Mouse (Mus musculus) CD4-positive, CD25-positive, alpha-beta regulatory T cell, adult 2 months (primary cell): Measurements from ENCODE around the gene Tex50.
"Not testable (repeated sequence)": the region's sequence is repeated elsewhere in the genome, so short reads cannot be mapped to it uniquely, and the experiment has no call there.

ENCODE experiments used
- DNase-seq: peaks from one replicate; pipeline ENCODE4 v3.0.0-alpha.2; 2012; ENCODE audit warnings: low read depth, low spot score

Gene Tex50

DNA sequence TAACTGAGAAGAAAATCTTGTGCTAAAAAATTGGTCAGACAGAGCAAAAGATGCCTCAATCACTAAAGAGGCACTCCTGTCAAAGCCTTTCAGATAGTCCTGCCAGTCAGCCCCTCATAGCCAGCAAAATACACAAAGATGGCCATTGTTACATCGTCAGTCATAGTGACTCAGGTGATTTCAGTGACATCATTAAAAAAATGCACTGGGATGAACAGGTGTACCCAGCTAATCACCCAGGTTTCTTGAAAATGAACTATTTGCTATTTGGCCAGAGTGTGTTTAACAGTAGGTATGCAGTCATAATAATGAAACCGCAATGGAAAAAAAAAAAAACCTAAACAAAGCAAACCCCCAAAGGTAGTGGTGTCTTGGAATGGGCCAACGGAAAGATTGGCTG is at the start of gene Tex50:
TSS of gene Tex50 (minus strand) at position 101 of the 400 bp plus-strand sequence.
- no peak for DNase-seq

DNA sequence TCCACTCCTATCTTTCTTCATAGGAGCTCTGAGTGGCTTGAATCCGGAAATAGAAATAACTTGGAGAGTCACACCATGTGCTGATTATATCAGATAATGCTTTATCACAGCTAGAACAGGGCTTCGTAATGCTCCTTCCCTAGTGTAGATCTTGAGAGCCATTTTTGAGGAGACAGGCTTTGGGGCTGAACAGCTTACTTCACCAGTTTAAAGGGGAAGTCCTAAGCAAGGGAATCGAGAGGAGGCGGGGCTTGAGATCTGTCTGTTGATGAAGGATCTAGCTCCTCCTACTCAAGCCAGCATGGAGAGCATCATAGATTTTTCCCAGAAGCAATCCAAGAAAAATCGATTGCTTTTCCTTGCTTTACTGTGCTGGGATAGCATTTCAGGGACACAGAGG is 40.7 kb upstream of the Tex50 start:
- no peak for DNase-seq

DNA sequence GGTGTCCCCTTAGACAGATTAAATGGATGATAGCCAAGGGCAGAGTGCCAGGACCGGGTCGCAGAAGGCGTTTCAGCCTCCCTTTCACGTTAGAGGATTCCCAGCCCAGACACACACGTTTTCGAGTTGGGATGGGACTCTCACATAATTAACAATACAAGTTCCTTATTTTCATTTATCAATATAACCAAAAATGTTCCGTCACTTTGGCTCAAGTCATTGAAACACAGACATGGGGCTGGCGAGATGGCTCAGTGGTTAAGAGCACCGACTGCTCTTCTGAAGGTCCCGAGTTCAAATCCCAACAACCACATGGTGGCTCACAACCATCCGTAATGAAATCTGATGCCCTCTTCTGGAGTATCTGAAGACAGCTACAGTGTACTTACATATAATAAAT is 37.2 kb upstream of the Tex50 start:
- not testable (repeated sequence) for DNase-seq

DNA sequence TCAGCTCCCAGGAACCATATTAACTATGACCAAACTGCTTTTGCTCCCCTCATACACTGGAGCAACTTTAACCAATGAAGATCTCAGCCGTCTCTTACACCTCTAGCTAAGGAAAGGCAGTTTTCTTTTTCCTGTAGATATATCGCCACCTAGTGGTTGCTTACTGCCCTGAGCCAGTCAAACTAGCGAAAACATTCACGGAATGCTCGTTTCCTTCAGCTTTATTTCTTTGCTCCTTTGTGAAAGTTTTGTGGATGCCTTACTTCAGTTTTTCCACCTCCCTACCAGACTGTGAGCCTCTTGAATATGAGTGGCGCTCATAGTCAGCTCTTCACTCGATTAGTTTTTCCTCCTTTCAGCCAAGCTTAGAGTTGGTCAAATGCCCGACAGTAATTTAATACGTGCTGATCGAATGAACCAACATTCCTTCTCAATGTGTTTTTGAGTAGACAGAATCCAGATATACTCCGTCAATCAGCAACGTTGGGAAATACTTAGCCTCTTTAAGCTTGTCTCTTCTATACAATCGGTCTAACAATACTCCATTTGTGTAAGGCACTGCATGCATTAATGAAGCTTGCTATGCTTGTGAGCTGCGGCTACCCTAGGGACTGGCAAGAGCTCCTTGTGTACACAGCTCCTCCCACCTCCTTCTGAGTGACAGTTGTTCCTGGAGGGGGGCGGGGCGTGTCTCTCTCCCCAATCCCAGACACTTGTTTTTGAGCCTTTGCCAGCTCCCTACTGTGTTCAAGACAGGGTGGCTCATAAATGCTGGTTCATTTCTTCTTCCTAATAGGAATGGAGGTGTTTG is 36.6 kb upstream of the Tex50 start:
- DNase-seq = peak; percentile 74

DNA sequence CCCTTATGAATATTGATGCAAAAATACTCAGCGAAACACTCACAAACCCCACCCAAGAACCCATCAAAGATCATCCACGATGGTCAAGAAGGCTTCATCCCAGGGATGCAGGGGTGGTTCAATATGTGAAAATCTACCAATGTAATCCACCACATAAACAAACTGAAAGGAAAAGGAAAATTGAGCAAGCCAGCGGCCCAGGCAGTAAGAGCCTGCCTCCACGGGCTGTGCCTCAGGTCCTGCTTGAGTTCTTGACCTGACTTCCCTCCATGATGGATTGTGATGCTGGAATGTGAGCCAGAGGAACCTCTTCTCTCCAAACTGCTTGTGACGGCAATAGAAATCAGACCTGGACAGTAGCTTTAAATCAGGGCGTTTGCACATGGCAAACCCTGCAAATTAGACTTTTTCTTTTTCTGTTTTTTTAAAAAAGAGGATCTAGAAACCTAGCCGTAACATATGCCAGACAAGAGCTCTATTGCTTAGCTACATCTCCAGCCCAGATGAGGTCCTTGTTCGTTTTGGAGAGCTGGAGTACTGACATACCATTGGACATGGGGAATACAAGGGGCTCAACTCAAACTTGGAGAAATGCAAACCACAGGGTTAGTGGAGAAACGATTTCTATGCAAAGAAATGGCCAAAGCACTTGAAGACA is 31.3 kb upstream of the Tex50 start:
- no peak for DNase-seq

DNA sequence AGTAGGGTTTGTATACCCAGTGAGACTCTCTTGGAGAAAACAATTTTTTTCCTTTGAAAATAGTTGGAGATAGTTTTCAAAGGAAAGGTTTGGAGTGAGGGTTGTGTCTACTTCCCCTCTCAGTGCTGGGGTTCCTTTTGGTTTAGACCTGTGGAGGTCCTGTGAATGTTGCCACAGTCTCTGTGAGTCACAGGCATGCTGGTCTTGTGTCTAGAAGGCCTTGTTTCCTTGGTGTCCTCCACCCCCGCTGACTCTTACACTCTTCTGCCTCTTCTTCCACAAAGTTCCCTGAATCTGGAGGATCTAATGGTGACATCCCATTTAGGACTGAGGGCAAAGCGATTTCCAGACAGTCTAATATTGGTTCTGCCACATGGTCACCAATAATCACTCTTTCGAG is 26.3 kb upstream of the Tex50 start:
- no peak for DNase-seq

DNA sequence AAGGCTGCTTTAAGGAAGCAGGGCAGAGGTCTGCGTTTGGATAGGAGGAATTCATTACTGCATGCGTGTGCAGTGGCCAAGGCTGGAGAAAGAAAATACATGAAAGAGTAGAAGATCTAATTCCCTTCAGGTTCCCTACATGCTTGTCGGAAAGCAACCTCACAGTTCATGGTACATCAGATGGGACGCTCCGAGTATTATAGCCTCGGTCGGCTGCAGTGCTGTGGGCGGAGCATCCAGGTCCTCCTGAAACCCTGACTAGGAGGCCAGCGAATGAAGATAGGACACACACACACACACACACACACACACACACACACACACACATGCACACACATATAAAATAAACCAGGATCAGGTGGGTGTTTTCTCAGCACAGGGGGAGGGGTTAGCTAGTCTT is 24.6 kb upstream of the Tex50 start:
- DNase-seq = no peak

DNA sequence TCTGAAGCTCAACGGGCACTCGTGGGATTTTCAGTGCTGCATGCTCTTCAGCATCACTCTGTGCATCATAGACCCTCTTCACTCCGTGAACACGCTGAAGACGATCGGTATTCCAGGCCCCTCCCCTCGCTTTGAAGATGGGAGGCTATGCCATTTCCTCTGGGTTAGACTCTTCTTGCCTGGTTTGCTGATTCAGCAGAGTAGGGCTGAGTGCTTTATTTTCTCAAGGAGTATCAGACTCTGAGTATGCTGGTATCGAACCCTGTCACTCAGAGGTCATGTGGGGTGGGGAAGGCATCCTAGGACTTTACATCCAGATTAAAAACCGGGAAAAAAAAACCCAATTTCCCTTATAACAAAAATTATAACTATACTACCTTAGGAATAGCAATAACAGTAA is 23.3 kb upstream of the Tex50 start:
- no peak for DNase-seq

DNA sequence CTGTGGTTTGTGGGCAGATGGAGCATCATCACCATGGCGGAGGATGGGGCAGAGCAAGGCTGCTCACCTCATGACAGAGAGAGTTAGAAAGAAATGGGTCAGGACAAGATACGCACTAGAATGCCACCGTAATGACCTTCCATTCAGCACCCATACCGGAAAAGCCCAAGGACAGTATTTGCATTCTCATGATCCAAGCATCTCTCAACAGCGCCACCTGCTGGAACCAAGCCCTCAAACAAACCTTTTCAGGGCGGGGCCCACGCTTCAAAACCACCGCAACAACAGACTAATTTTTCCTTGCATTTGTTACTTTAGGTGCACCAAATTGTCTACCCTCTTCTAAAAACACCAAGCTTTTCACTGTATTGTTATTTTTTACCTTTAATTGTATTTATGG is 21.6 kb upstream of the Tex50 start:
- peak; percentile 84 for DNase-seq

DNA sequence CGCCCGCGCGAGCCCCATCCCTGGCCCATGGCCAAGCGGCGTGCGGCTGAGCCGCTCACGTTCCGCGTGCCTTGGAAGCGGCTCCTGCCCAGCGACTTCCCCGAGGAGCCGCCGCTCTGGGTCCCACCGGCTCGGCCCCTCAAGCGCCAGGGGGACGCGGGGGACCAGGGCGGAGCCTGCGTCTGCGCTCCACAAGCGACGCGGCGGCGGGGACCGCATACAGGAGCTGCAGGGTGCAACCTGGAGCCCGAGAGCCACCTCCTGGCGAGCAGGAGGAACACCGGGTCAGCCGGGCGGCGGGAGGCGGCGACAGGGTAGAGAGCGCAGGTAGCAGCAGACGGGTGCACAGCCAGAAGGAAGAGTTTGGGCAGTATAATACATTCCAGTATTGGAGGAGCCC is 11.5 kb upstream of the Tex50 start:
- DNase-seq = peak; percentile 85

DNA sequence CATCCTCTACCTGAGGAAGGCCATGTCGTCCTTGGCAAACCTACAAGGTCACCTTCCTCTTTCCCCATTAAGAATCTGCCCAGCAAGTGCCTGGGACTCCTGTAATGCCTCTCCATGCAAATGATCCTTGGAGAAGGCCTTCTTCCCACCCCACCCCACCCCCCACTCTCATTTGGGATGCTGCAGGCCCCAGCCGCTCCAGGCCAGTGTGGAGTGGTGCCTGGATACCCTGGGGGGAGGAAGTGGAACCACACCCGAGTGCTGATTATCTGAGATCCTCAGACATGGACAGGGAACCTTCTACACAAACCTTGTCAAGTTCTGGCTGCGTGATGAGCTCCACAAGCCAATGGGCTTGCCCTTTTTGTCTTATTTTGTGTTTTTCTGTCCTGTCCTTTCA is 1.2 kb upstream of the Tex50 start:
- DNase-seq = no peak

DNA sequence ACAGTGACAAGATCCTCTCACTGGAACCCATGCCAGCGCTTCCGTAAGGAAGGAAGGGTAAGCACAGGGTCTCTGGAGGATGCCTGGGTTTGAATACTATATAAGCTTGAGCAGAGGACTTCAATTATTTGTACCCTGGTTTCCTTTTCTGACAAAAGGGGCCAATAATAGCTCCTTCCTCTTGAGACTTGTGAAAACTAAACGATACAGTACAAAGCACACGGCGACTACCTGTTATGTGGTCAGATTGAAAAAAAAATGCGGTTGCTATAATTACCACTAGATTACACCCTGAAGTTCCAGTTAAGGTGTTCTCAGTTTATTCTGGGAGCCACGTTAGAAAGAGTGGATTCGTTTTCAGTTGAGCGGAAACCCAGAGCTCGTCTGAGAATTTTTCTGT is 2.6 kb downstream of the Tex50 start:
- peak; percentile 18 for DNase-seq

DNA sequence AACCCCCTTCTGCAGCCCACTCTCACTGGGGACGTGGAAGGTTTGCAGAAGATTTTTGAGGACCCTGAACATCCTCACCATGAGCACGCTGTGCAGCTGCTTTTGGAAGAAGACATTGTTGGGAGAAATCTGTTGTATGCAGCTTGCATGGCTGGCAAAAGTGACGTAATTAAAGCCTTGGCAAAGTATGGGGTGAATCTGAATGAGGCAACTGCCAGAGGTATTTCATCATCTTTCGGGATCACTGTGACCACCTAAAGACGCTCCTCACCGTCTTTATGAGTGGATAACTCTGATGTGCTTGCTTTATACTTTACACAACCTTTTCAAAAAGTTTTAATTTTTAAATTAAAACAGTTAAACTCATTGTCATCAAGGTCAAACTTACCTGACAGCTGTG is 8.0 kb downstream of the Tex50 start:
- no peak for DNase-seq

DNA sequence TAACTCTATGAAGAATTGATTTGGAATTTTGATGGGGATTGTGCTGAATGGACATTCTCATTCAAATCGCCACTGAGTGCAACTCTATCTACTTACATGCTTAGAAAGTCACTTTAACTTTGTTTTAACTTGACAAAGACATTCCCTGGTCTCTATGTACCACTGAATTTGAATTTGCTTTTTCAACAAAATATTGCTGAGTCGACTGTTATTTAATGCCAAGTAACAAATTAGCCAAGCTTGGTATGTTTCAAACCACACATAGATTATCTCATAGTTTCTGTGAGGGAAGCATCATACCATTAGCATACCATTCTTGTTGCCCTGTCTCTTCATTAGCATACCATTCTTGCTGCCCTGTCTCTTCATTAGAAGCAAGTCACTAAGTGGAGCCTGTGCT is 11.2 kb downstream of the Tex50 start:
- DNase-seq = no peak

DNA sequence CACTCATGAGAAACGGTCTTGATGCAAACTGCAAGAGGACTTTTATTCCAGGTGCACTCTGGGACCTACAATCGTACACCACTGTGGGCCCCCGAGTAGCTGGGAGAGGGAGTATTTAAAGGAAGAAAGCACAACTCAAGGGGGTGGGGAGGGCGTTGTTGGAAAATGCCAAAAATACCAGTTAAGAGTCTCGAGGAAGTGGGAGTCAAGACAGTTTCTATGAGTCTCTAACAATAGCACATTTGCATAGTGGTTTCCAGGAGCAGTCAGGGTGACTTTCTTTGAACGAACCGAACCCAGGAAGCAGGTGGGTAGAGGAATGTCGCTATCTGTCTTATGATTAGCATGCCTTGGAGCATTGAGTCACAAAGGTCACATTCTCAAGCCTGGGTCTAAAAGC is 13.5 kb downstream of the Tex50 start:
- not testable (repeated sequence) for DNase-seq

DNA sequence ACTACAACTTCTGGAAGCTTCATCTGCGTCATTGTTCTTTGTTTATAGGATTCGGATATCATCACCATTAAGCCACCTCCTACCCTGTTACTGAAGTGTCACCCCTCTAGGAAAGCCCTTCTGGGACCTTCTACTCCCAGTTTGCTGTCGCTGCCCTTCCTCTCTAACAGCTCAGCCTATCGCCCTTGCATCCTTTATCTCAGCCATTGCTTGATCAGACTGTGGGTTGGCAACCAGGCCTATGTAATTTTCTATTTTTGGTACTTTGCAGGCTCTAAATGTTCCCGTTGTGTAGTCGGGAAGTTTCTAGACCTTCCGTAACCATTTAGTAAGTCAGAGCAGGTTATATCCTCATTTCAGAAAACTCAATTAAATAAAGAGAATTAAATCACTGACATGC is 15.9 kb downstream of the Tex50 start:
- no peak for DNase-seq

DNA sequence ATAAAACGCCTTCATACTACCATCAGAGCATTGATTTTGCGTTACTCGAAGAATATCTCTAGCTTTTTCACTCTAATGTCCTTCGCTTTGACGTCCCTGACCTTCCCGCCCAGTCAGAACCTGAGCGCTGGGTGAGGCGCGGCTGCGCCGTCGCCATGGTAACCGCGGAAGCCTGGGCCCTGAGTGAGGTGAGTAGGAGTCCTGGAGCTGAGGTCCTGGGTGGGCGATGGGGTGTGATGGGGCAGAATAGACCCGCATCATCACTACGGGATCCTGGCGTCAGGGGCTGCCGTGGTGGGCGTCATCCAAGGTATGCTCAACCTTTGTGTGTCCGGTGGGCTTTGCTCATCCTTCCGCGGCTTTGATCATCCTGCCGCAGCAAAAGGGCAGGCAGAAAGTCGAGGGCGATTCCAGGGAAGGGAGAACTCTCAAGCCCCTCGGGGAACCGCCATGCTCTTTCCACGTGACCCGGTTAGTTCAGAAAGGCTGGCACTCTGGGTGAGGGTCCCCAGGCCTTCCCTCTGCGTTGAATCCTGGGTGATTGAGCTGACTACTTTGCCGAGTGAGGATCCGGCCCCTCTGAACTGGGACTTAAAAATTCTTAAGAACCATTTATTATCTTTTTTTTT is 16.5 kb downstream of the Tex50 start, which contains the start of gene Ankrd45:
TSS of gene Ankrd45 (plus strand) at position 161 of the 629 bp plus-strand sequence.
- DNase-seq = peak; percentile 43

DNA sequence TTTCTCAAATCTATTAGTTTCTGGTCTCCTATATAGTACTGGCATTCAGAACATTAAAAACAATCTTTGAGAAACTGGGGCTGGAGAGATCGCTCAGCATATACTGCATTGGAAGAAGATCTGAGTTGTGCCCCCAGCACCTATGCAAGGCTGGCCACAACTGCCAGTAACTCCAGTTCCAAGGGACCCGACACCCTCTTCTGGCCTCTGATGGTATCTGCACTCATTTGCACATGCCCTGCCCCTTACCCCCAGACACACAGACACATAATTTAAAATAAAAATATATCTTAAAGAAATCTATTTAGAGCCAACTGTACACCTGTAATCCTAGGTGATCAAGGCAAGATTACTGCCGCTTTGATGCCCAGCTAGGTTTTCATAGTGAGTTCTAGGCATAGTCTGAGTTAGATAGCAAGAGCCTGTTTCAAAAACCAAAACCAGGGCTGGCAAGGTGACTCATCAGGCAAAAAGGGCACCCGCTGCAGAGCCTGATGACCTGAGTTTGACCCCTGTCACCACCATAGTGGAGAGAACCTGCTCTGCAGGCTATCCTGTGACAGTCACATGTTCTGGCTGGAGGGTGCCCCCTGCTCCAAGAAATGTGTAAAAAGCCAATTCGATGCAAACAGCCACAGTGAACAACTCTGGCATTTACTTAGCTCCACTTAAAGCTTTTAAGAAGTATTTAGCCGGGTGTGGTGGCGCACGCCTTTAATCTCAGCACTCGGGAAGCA is 18.9 kb downstream of the Tex50 start:
- peak; percentile 16 for DNase-seq

DNA sequence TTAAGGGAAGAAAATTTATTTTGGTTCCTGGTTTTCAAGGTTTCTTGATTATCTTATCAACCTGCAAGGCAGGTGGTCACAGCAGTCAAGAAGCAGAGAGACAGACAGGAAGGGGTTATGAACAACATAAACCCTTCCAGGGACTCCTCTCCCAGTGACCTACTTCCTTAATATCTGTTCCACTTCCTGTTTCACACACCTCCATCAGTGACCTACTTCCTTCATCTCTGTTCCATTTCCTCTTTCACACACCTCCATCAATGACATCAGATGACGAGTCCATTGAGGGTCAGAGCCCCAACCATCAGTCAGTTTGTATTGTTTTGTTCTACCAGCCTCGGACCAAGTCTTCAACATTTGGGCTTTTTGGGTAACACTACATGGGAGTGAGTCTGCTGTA is 19.6 kb downstream of the Tex50 start:
- no peak for DNase-seq

DNA sequence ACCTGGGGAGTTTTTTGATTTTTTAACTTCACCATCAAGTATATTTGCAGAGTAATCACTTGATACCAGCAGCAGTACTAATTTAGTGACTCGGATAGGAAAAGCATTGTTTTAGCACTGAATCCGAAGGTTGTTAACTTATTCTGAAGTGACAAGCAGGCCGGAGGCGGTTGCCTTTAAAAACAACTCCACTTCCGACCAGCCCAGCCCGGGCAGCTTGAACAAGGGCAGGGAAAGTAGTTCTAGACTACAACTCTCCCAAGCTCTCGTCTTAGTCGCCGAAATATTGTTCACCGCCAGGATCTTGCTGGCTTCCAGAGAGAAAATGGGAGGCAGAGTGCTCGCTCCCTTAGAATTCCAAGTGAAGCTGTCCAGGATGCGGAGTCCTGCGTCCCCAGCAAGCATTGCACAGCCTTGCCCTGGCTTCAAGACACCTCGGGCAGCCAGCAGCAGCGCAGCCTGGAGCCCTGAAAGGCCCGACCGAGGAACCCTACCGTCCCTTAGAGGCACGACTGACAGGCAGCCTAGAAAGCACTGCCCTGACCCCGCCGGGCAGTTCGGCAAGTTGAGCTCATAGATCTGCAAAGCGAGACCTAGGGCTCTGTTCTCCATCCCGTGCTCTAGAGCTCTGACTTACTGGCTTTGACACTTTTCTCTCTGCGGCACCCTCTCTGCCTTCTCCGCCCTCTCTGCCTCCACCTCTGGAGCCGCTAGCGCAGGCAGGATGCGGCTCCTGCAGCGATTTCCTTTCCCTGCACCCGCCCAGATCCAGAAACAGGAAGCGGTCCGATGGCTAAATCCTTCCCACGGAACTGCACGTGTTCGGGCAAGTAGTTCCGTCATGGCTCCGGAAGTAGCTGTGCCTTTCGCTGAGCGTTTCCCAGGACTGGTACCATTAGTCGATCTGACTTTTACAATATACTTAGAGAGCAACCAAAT is 28.1 kb downstream of the Tex50 start, which contains the start of gene Klhl20:
TSS of gene Klhl20 (minus strand) at position 786 of the 939 bp plus-strand sequence.
- peak; percentile 96 for DNase-seq

DNA sequence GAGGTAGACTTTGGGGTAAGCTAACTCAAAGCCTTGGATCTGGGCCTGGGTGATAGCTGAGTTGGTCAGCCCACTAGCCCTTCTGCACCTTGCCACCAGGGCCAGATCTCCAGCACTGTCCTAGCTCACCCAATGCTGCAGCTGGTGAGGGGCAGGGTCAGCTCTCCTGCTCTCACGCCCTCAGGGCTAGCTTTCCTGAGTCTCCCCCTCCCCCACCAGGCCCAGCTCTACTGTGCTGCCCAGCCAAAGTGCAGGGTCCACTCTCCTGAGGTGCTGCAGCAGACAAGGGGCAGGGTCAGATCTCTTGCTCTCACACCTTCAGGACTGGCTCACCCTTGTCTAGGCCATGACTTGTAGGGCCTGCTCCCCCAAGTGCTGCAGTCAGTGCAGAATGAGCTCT is 32.7 kb downstream of the Tex50 start:
- no peak for DNase-seq
